Mouse (Mus musculus): ENCODE data around the gene Iqsec1.

Iqsec1 gene

GRCm38 (mm10) chr6:90619936-90620335 lies 368.5 kb downstream of the Iqsec1 start:
- DNase-seq (ENCODE audit: low read depth, low spot score), result no peak

GRCm38 (mm10) chr6:90618821-90619636 lies 369.5 kb downstream of the Iqsec1 start:
- no peak for DNase-seq (ENCODE audit: low read depth, low spot score)

- no peak for DNase-seq (ENCODE audit: low read depth, low spot score)
Measured at GRCm38 (mm10) chr6:90618274-90618673, 370.2 kb downstream of the Iqsec1 start.

DNA sequence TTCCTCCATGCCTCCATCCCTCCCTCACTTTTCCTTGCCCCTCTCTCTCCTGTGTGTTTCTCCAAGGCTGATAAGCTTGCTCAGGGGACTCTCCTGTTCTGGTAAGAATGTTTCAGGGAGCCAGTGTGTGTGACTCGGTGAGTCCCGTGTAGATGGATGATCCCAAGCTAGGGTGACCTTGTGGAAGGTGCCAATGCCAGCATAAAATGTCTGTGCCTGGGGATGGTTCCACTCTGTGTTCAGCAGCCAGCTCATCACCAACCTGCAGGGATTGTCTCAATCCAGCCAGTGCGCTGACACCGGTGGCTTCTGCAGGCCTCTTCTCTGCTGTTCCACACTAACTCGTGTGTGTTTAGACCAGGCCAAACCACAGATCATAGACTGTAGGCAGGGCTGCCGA lies 372.0 kb downstream of the Iqsec1 start:
- no peak for DNase-seq (ENCODE audit: low read depth, low spot score)

GRCm38 (mm10) chr6:90615991-90616390 lies 372.5 kb downstream of the Iqsec1 start:
- DNase-seq (ENCODE audit: low read depth, low spot score), result no peak

DNA sequence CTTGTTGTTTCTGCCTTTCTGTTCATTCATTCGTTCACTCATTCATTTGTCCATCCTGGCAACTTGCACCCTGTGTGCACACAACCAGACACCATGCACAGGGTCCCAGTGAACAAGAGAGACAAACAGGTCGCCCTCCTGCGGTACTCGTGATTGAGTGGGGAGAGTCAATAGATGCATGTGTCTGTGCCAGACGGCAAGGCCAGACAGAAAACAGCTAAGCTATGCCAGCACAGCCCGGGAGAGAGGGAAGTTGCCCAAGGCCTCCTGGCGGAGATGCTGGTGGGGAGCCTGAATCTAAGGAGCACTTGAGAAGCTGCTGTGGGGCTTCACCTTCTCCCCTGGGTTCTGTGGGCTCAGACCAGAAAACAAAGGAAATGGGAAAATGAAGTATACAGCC lies 373.1 kb downstream of the Iqsec1 start:
- no peak for DNase-seq (ENCODE audit: low read depth, low spot score)

- DNase-seq (ENCODE audit: low read depth, low spot score), result no peak
Measured at GRCm38 (mm10) chr6:90613277-90613676, 375.2 kb downstream of the Iqsec1 start.

- DNase-seq (ENCODE audit: low read depth, low spot score), result no peak
Measured at GRCm38 (mm10) chr6:90610248-90610647, 378.2 kb downstream of the Iqsec1 start.

DNA sequence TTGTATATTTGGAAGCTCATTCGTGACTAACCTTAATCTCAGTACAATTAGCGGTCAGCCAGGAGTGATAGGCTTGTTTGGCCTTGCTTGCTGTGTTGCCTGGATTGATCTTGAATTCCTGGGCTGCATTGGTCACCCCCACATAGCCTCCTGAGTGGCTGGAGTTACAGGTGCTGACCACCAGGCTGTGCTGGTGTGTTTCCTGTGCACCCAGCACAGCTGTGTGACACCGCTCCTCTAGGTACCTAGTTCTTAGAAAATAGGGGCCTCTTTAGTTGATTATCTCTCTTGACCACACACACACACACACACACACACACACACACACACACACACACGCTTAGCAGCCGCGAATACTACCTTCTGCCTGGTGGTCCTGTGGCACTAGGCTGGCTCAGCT lies 380.3 kb downstream of the Iqsec1 start:
- no peak for DNase-seq (ENCODE audit: low read depth, low spot score)

GRCm38 (mm10) chr6:90607196-90607595 lies 381.3 kb downstream of the Iqsec1 start:
- DNase-seq (ENCODE audit: low read depth, low spot score), result peak; percentile 74

DNA sequence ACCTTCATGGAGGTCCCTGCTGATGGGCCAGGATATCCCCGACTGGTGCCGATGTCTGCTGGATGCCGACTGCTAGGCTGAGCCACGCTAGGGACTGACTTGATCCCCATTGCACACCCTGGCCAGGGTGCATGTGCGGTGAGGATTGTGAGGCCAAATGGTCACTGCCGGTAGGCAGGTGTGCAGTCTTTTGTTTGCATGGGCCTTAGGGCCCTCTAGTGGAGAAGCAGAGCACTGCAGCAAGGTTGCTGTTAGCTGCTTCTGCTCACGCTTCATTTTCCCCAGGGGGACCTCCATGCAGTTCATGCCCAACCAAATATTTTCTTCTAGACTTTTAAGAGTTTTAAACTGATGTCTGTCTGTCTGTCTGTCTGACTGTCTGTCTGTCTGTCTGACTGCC lies 381.9 kb downstream of the Iqsec1 start:
- DNase-seq (ENCODE audit: low read depth, low spot score), result peak; percentile 54
